Mouse (Mus musculus) brown adipose tissue, adult 24 weeks (tissue): ENCODE data around the gene Wdr54. TPM values are rescaled to one million over a fixed set of nuclear protein-coding genes. Genes with fewer than 3 reads are reported as not detected.

Experiments
- H3K27ac ChIP-seq: fragments of 200-500 bp; replicated peaks from 2 replicates; pipeline ENCODE4 v1.5.1; 2012; ENCODE audit warnings: low read depth, mild to moderate bottlenecking, low read length
- H3K4me1 ChIP-seq: fragments of 200-500 bp; 2 replicates; pipeline ENCODE4 v1.6.1; 2012; ENCODE audit warnings: low read length, mixed read lengths; ENCODE audit not compliant: control insufficient read depth, insufficient read depth, insufficient read length
- H3K4me3 ChIP-seq: fragments of 200-500 bp; 2 replicates; pipeline ENCODE4 v1.5.1; 2012; ENCODE audit warnings: low read depth, mild to moderate bottlenecking, low read length, moderate library complexity; ENCODE audit not compliant: insufficient read depth
- polyA plus RNA-seq: library from polyadenylated mRNA; stranded (reverse); fragments of >200 nt; gene quantifications from 2 replicates; pipeline ENCODE4 v1.2.4, GENCODE M21; 2012; ENCODE audit not compliant: missing spikeins, insufficient read depth, insufficient read length

Wdr54 gene
- polyA plus RNA-seq, 1 experiment: not detected

DNA sequence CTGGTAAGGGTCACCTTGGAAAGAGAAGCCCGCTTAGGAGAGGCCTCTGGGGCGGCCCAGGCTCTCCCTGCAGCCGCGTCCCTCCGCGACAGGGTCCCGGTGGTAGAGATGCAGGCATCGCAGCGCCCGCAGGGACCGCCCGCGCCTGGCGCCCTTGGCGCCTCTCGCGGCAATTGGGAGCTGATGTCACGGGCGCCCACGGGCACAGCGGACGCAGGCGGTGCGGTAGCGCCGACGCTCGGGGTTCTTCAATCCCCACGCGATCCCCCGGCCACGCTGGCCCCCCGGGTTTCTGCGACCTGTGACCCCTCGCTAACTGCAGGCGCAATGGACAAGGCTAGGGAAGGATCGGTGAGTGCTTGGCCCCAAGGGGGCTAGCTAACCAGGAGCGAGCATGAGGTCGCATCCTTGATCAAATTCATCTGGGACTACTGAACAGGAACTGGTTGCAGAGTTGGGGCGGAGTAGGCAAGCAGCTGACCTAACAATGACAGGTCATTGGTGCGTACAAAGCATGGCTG lies 13.9 kb downstream of the Wdr54 start:
- H3K27ac ChIP-seq: no peak overlapping the region
- H3K4me1 ChIP-seq: 0 out of 2 replicates have a peak, but pooled peaks cover 5% of the 10 kb centered on the region
- peak overlapping the region; percentile 50 for H3K4me3 ChIP-seq

DNA sequence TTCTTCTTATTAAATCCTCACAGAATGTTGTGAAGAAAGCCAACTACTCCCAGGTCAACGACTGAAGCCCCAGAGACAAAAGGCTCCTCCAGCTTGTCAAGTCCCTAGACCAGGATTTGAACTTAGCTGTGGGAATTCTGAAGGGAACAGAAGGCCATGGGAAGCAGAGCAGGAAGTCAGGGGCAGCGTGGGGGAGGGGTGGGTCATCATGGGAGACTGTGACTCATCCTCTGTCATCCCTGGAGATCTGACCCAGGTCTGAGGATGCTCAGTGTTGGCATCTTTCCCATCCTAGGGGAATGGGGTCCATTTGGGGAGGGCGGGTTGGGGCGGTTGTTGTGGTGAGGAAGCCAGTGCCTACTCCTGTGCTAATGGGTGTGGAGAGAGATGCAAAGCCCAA lies 14.6 kb downstream of the Wdr54 start:
- H3K27ac ChIP-seq: peak overlapping the region; percentile 37; the same call in 1 of the 2 replicates
- 0 out of 2 replicates have a peak, but pooled peaks cover 5% of the 10 kb centered on the region for H3K4me1 ChIP-seq
- peak overlapping the region; percentile 50; the same call in 1 of the 2 replicates for H3K4me3 ChIP-seq

GRCm38 (mm10) chr6:83140044-83140443 lies 16.2 kb downstream of the Wdr54 start:
- Histone ChIP-seq H3K27ac (0 out of 2 replicates have a peak overlapping the region, but pooled peaks have one; percentile 12), H3K4me3 (no peak overlapping the region), H3K4me1 (peaks cover 10% of the 10 kb centered on the region; the same call in 1 of the 2 replicates)

DNA sequence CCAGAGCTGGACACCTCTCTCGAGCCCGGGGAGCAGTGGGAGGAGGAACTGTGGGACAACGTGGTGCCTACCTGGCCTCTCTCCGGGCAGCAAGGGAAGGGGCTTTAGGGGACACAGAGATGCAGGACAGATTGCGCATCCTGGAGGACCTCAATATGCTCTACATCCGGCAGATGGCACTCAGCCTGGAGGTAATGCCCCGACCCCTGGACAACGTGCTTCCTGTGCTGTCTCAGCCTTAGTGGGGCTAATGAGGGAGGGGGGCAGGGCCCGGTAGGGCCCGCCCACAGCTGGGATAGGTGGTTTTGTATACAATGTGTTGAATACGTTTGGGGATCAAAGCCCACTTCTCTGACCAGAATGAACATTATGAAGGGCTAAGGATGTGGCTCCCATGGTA lies 18.1 kb downstream of the Wdr54 start:
- peak overlapping the region; percentile 49 for H3K27ac ChIP-seq
- H3K4me1 ChIP-seq: peaks cover 10% of the 10 kb centered on the region; the same call in 1 of the 2 replicates
- H3K4me3 ChIP-seq: peak overlapping the region; percentile 75

GRCm38 (mm10) chr6:83137576-83137950 lies 18.6 kb downstream of the Wdr54 start:
- H3K4me1 ChIP-seq: peaks cover 8% of the 10 kb centered on the region; the same call in 1 of the 2 replicates
- H3K27ac ChIP-seq: peak overlapping the region; percentile 79
- H3K4me3 ChIP-seq: peak overlapping the region; percentile 75

GRCm38 (mm10) chr6:83136881-83137575 lies 19.2 kb downstream of the Wdr54 start:
- Histone ChIP-seq H3K4me1 (peaks cover 8% of the 10 kb centered on the region; the same call in 1 of the 2 replicates), H3K27ac (peak overlapping the region; percentile 79), H3K4me3 (peak overlapping the region; percentile 75)

DNA sequence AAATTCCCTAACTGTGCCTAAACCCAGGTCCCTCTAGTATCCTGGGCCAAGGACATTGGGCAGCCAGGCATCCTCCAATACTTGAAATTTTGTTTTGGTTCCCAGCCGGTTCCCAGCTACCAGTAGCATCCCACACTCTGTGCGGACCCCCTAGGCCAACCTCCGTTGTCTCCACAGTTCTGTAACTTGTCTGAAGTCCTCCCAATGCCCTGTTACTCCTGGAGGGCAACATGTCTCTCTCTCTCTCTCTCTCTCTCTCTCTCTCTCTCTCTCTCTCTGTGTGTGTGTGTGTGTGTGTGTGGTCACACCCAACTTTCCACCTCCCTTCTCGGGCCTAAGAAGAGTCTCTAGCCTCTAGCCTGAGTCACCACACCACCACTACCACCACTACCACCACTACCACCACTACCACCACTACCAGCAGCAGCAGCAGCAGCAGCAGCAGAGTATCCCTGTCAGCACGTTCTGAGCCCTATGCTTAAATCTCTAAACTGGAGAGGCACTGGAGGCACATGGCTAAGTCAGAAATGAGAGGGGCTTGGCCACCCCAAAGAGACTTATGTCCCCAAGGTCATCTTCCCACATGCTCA lies 19.8 kb downstream of the Wdr54 start:
- Histone ChIP-seq H3K4me3 (peak overlapping the region; percentile 75), H3K4me1 (peaks cover 8% of the 10 kb centered on the region; the same call in 1 of the 2 replicates), H3K27ac (peak overlapping the region; percentile 79)

DNA sequence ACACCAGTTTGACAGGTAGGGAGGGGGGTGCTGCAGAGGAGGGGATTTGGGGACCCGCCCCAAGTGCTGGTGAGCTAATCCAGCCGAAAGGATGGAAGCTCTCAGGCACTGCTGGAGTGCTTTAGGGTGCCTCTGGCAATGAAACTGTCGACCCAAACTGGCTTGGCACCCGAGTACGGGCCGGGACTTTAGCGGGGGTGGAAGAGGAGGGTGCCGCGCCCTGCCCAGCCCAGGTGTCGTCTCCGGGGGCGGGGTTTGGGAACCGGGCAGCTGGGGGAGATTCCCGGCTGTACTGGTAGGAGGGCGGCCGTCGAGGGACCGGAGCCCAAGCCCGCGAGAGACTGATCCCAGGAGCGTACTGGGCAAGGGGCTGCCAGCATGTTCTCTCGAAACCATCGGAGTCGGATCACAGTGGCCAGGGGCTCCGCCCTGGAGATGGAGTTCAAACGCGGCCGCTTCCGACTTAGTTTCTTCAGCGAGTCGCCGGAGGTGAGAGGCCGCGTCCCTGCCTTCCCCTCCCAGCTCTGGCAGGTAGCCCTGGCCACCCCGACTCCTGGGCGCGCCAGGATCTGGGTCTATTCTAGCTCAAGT lies 20.5 kb downstream of the Wdr54 start:
- peaks cover 8% of the 10 kb centered on the region; the same call in 1 of the 2 replicates for H3K4me1 ChIP-seq
- H3K4me3 ChIP-seq: peak overlapping the region; percentile 75
- peak overlapping the region; percentile 79; the same call in 1 of the 2 replicates for H3K27ac ChIP-seq

- Histone ChIP-seq H3K4me3 (peak within 1 kb of the TSS; percentile 75), H3K4me1 (peaks cover 8% of the 10 kb centered on the region; the same call in 1 of the 2 replicates), H3K27ac (peak within 1 kb of the TSS; percentile 79; the same call in 1 of the 2 replicates)
These were observed 21.2 kb downstream of the Wdr54 start, which contains the start of gene Rtkn for GRCm38 (mm10) chr6:83134951-83135513. Rtkn (plus strand) TSS chr6:83135463.

DNA sequence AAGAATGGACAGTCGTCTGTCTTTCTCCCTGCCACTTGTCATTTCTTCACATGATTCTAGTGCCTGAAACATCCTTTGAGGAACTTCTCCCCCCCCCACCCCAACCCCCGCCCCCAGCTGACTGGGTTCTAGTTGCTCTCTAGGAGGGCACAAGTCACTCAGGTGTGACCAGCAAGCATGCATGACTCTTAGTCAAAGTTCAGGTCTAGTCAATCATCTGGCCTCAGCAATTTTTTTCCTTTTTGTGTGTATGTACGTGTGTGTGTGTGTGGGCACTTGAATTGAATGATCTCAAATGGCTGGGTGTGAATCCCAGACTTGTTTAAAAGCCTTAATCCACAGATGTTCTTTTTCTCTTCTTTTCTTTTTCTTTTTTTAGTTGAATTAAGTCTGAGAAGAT lies 22.0 kb downstream of the Wdr54 start:
- Histone ChIP-seq H3K27ac (no peak overlapping the region), H3K4me1 (peaks cover 8% of the 10 kb centered on the region; the same call in 1 of the 2 replicates), H3K4me3 (no peak overlapping the region)

GRCm38 (mm10) chr6:83132176-83132919 lies 23.8 kb downstream of the Wdr54 start:
- H3K27ac ChIP-seq: no peak overlapping the region

DNA sequence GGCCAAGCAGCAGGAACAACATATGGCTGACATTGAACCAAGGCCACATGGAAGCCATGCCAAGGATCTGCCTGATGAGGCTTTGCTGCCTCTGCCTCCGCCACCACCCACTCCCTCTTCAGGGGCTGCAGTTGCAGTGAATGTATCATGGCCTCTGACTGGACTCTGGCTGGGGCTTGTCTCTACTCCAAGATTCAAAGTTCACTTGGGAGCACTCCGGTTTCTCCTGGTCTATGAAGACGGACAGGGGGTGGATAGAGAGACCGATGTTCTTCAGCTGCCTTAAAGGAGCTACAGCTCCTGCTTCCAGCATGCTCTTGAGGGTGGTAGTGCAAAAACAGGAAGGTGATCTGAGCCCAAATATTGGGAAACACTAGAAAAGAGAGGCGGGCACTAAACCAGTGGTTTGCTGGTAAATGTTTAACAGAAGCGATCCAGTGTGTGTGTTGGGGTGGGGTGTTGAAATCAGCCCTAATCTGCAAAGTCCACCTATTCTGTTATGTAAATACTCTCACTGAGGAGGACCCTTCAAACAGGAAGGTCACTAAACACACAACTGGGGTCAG lies 24.6 kb downstream of the Wdr54 start:
- no peak overlapping the region for H3K4me3 ChIP-seq
- no peak overlapping the region for H3K27ac ChIP-seq
- peaks cover 5% of the 10 kb centered on the region; the same call in 1 of the 2 replicates for H3K4me1 ChIP-seq

More at GRCm38 (mm10) chr6:83132176-83132919, 23.8 kb downstream of the Wdr54 start:
- Histone ChIP-seq H3K4me3 (no peak overlapping the region), H3K4me1 (peaks cover 5% of the 10 kb centered on the region; the same call in 1 of the 2 replicates)

DNA sequence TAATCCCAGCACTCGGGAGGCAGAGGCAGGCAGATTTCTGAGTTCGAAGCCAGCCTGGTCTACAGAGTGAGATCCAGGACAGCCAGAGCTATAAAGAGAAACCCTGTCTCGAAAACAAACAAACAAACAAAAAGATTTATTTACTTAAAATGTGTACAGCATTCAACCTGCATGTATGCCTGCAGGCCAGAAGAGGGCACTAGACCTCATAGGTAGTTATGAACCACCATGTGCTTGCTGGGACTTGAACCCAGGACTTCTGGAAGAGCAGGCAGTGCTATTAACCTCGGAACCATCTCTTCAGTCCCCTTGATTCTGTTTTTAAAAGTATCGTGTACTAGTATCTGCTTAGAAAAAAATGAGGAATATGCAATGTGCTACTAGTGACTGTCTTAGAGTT lies 28.8 kb downstream of the Wdr54 start:
- Histone ChIP-seq H3K4me3 (no peak overlapping the region), H3K4me1 (0 out of 2 replicates have a peak, but pooled peaks cover 4% of the 10 kb centered on the region), H3K27ac (no peak overlapping the region)

DNA sequence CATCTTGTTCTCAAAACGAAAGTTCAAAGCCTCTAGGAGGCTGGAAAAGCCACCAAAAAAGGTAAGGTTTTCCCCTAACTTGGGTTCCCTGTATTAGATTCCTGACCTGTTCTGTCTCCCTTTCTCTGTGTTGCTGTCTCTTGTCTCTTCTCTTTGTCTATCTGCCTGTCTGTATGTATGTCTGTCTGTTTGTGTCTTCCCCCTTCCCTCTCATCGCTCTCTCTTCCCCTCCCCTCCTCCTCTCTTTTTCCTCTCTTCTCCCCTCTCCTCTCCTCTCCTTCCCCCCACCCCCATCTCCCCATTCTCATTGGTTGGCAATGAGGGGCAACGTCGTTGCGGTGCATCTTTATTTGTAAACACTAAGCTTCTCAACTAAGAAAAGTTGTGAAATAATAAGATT lies 30.9 kb downstream of the Wdr54 start, which contains the start of gene Ino80b:
Ino80b (minus strand) TSS at position 101 of the 400 bp plus-strand sequence.
- Histone ChIP-seq H3K4me1 (peaks cover 4% of the 10 kb centered on the region; the same call in 1 of the 2 replicates), H3K27ac (peak within 1 kb of the TSS; percentile 51; the same call in 1 of the 2 replicates), H3K4me3 (peak within 1 kb of the TSS; percentile 84)
